Mouse (Mus musculus): Measurements from ENCODE around the gene Als2. TPM values are rescaled to one million over a fixed set of nuclear protein-coding genes. Genes with fewer than 3 reads are reported as not detected.

Als2 gene
- total RNA-seq, 2 experiments from 2014 or later = 48.9 to 50.4 TPM

Other genes starting within 250 kb of the Als2 start
- not detected for gene C2cd6, start 142.3 kb downstream of the Als2 start, total RNA-seq (2021)
- gene Tmem237, start 116.8 kb downstream of the Als2 start, total RNA-seq (2021) = 10 to 100 TPM; 28.3 to 29.5 TPM
- gene Mpp4, start 73.8 kb downstream of the Als2 start, total RNA-seq (2021) = 1 to 10 TPM; 1.1 to 1.4 TPM
- gene Cdk15, start 19.7 kb upstream of the Als2 start, total RNA-seq (2021) = 1 to 10 TPM in 1 of 2 experiments, under 1 TPM in 1; 0.65 to 1.0 TPM
- 1 to 10 TPM; 4.7 to 7.0 TPM for gene Fzd7, start 245.2 kb upstream of the Als2 start, total RNA-seq (2021)

All from layer of hippocampus, postnatal 14 days (tissue).